8 mouse cellular contexts compared by ENCODE assay signal in genomic region chr17:93762349-93762748, GRCm38 (mm10).
DNase-seq lines count a peak whose midpoint lies in the region; ATAC-seq and TF ChIP-seq lines count a peak whose summit lies in the region.

No protein-coding gene starts in this region.

- H3K9ac ChIP-seq in ES-E14 (ENCODE audit: insufficient read depth, low read depth, low read length, poor library complexity, severe bottlenecking): no peak overlapping the region

- in situ Hi-C loops in ES-E14 (cut with MboI; ENCODE audit: low sequenced_read_pairs in 2 of 2, unreplicated experiment in 2 of 2): no loop called here

- H3K27ac ChIP-seq in ES-E14 (ENCODE audit: insufficient read depth, low read depth, low read length, poor library complexity, severe bottlenecking): no peak overlapping the region

- DNase-seq in left cerebral cortex, adult 11 months (ENCODE audit: low spot score): peak; percentile 1
- no peak for DNase-seq in left cerebral cortex, postnatal 36 days (ENCODE audit: low spot score in 2 of 2)
- peak; percentile 39 for DNase-seq in ES-E14 (ENCODE audit: low read depth, low spot score)
- peak; percentile 48 for DNase-seq in embryo, embryonic 11 days
- no peak for DNase-seq in spleen, postnatal 4 days (ENCODE audit: low spot score in 2 of 2)
- DNase-seq in right cerebral cortex, postnatal 36 days (ENCODE audit: low spot score in 2 of 2): no peak
- DNase-seq in right cerebral cortex, adult 2 months (ENCODE audit: low spot score in 2 of 2): no peak

- H3K36me3 ChIP-seq in ES-E14 (ENCODE audit: control insufficient read depth, insufficient read depth, low read length, poor library complexity, severe bottlenecking): no peaks in the 10 kb centered on the region

- no peak overlapping the region for H3K4me3 ChIP-seq in ES-E14 (ENCODE audit: insufficient read depth in 1 of 2, low read depth in 1 of 2, low read length in 2 of 2, poor library complexity in 1 of 2, severe bottlenecking in 1 of 2)

- intact Hi-C loops in left cerebral cortex, postnatal 36 days (cut with DNase I): loop anchor here (5.0 kb wide), 1 partner anchor 790 kb away; no protein-coding TSS in a partner anchor

- ATAC-seq in megakaryocyte, adult 5-6 weeks (ENCODE audit: poor library complexity, severe bottlenecking): 0 out of 2 replicates have a peak, but pooled peaks have one; percentile 40

- no peaks in the 10 kb centered on the region for H3K9me3 ChIP-seq in ES-E14 (ENCODE audit: control insufficient read depth, insufficient read depth, low read depth, low read length)

- H3K4me1 ChIP-seq in ES-E14 (ENCODE audit: control insufficient read depth in 2 of 2, insufficient read depth in 2 of 2, low read length in 2 of 2, poor library complexity in 1 of 2): no peaks in the 10 kb centered on the region

TF ChIP-seq in ES-E14, 5 proteins besides CTCF, POLR2A, EP300 and RAD21:
- TF ChIP-seq HCFC1 (IDR thresholded peaks at IDR 0.05; ENCODE audit: borderline replicate concordance, insufficient read depth, low read length) (no peak), ZC3H11A (IDR thresholded peaks at IDR 0.05; ENCODE audit: borderline replicate concordance, low read depth, low read length) (peak; percentile 42; the same call in 1 of the 2 replicates)

Comparison
In these comparisons a context has a peak if more than half of its experiments do, and no peak if none do; other contexts are left out.
1. DNase-seq: peak in left cerebral cortex, adult 11 months (single experiment), ES-E14 (single experiment) and embryo, embryonic 11 days (single experiment); none in left cerebral cortex, postnatal 36 days (0 of 2), spleen, postnatal 4 days (0 of 2), right cerebral cortex, postnatal 36 days (0 of 2) and right cerebral cortex, adult 2 months (0 of 2).